Mouse (Mus musculus): Measurements from ENCODE around the gene Arhgap15. TPM values are rescaled to one million over a fixed set of nuclear protein-coding genes. Genes with fewer than 3 reads are reported as not detected.

The Arhgap15 gene
- polyA plus RNA-seq, 1 experiment from 2014 or later = 1.9 TPM

GRCm38 (mm10) chr2:43931687-43932086 lies 183.1 kb downstream of the Arhgap15 start:
- ATAC-seq (ENCODE audit: low FRiP score, low TSS enrichment) (no peak), DNase-seq (no peak)
- H3K9ac ChIP-seq (replicated peaks; ENCODE audit: low read length) = no peak overlapping the region
- no peaks in the 10 kb centered on the region for H3K36me3 ChIP-seq (ENCODE audit: control insufficient read depth, insufficient read depth, low read length)
- 96% methylated on average over 3 of the region's 3 CpGs for WGBS
- no peak overlapping the region for H3K27ac ChIP-seq (replicated peaks; ENCODE audit: low read depth, low read length)
- no peak overlapping the region for H3K4me2 ChIP-seq (ENCODE audit: low read length)
- no peaks in the 10 kb centered on the region for H3K27me3 ChIP-seq (ENCODE audit: control insufficient read depth, insufficient read depth, low read length)
- no peaks in the 10 kb centered on the region for H3K9me3 ChIP-seq (ENCODE audit: control insufficient read depth, low read length)
- H3K4me3 ChIP-seq (replicated peaks; ENCODE audit: low read depth, low read length) = no peak overlapping the region
- no peaks in the 10 kb centered on the region for H3K4me1 ChIP-seq (ENCODE audit: control insufficient read depth, insufficient read depth, low read length)

DNA sequence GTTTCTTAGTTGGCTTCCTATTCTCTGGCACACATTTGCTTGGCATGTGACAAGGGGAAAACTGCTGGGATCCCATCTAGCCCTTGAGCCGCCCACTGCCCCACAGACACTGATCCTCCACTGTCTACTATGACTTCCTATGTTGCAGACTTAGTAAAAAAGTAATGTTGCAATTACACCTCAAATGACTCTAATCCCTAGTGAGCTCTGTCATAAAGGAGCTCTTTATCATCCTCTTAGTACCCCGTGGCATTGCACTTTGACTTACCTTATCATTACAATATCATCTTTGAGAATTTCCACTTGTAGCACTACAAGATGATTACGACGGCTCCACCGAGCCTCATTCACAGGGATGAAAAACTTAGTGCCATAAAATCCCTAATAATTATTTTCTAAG lies 190.6 kb downstream of the Arhgap15 start:
- H3K27me3 ChIP-seq (ENCODE audit: control insufficient read depth, insufficient read depth, low read length) = no peaks in the 10 kb centered on the region
- no peaks in the 10 kb centered on the region for H3K36me3 ChIP-seq (ENCODE audit: control insufficient read depth, insufficient read depth, low read length)
- DNase-seq = no peak
- no peak overlapping the region for H3K27ac ChIP-seq (replicated peaks; ENCODE audit: low read depth, low read length)
- no peak for ATAC-seq (ENCODE audit: low FRiP score, low TSS enrichment)
- no peak overlapping the region for H3K4me3 ChIP-seq (replicated peaks; ENCODE audit: low read depth, low read length)
- H3K4me1 ChIP-seq (ENCODE audit: control insufficient read depth, insufficient read depth, low read length) = no peaks in the 10 kb centered on the region
- no peak overlapping the region for H3K4me2 ChIP-seq (ENCODE audit: low read length)
- no peak overlapping the region for H3K9ac ChIP-seq (replicated peaks; ENCODE audit: low read length)
- WGBS = 91% methylated on average over 5 of the region's 5 CpGs
- no peaks in the 10 kb centered on the region for H3K9me3 ChIP-seq (ENCODE audit: control insufficient read depth, low read length)

GRCm38 (mm10) chr2:43945679-43946078 lies 197.1 kb downstream of the Arhgap15 start:
- ATAC-seq (ENCODE audit: low FRiP score, low TSS enrichment) = no peak
- H3K27ac ChIP-seq (replicated peaks; ENCODE audit: low read depth, low read length) = no peak overlapping the region
- no peak overlapping the region for H3K9ac ChIP-seq (replicated peaks; ENCODE audit: low read length)
- H3K9me3 ChIP-seq (ENCODE audit: control insufficient read depth, low read length) = no peaks in the 10 kb centered on the region
- 96% methylated on average over 2 of the region's 2 CpGs for WGBS
- no peak overlapping the region for H3K4me3 ChIP-seq (replicated peaks; ENCODE audit: low read depth, low read length)
- no peaks in the 10 kb centered on the region for H3K36me3 ChIP-seq (ENCODE audit: control insufficient read depth, insufficient read depth, low read length)
- no peak overlapping the region for H3K4me2 ChIP-seq (ENCODE audit: low read length)
- H3K4me1 ChIP-seq (ENCODE audit: control insufficient read depth, insufficient read depth, low read length) = no peaks in the 10 kb centered on the region
- DNase-seq = no peak
- H3K27me3 ChIP-seq (ENCODE audit: control insufficient read depth, insufficient read depth, low read length) = no peaks in the 10 kb centered on the region

DNA sequence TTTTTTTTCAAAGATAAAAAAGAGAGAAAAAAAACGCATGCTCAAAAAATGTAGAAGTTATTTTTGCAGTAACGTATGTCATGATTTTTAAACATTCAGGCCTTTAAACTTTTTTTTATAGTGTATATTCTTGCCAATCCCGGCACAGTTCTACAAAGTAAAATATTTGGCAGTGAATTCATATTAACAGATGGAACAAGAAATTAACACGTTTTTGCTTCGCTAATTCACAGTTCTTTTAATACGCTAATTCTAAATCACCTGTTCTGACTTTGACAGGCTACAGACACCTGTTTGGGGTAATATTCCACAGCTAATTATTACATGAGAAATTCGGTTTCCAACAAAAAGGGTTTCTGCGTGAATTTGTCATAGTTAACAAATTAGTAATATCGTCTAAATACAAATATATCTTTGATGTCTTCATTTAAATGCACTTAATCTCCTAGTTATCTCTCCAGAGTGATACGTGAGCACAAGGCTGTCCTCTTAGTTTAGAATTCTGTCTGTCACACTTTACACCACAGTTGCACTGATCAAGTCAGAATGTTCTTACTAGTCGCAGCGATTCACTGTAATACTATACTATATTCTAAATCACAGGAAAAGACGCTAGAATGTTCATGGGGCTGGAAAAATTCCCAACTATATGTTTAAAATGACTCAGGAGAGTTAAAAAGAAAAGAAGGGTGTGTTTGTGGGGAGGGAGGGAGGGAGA lies 201.3 kb downstream of the Arhgap15 start:
- H3K4me2 ChIP-seq (ENCODE audit: low read length) = no peak overlapping the region
- no peak overlapping the region for H3K27ac ChIP-seq (replicated peaks; ENCODE audit: low read depth, low read length)
- H3K27me3 ChIP-seq (ENCODE audit: control insufficient read depth, insufficient read depth, low read length) = no peaks in the 10 kb centered on the region
- 92% methylated on average over 13 of the region's 13 CpGs for WGBS
- DNase-seq (no peak), ATAC-seq (ENCODE audit: low FRiP score, low TSS enrichment) (no peak)
- no peaks in the 10 kb centered on the region for H3K9me3 ChIP-seq (ENCODE audit: control insufficient read depth, low read length)
- H3K4me3 ChIP-seq (replicated peaks; ENCODE audit: low read depth, low read length) = no peak overlapping the region
- H3K4me1 ChIP-seq (ENCODE audit: control insufficient read depth, insufficient read depth, low read length) = no peaks in the 10 kb centered on the region
- no peak overlapping the region for H3K9ac ChIP-seq (replicated peaks; ENCODE audit: low read length)
- H3K36me3 ChIP-seq (ENCODE audit: control insufficient read depth, insufficient read depth, low read length) = no peaks in the 10 kb centered on the region

DNA sequence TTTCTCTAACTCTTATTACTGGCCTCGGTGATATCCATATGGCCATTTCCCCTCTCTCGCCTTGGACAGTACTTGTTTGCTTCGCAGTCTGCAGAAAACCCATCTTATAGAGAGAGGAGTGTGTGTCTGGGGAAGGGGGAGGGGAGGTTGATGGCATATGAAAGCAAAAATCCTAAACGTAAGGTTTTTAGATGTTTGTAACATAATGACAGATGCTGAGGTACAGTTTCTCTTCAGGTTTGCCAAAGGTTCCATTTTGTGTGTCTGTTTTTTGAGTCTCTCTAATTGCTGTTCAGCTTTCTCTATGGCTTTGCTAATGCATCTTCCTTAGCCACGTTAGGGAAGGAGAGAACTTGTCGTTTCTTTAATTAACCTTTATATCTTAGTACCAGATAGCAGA lies 202.1 kb downstream of the Arhgap15 start:
- no peak overlapping the region for H3K9ac ChIP-seq (replicated peaks; ENCODE audit: low read length)
- H3K4me2 ChIP-seq (ENCODE audit: low read length) = no peak overlapping the region
- H3K36me3 ChIP-seq (ENCODE audit: control insufficient read depth, insufficient read depth, low read length) = no peaks in the 10 kb centered on the region
- H3K4me3 ChIP-seq (replicated peaks; ENCODE audit: low read depth, low read length) = no peak overlapping the region
- no peaks in the 10 kb centered on the region for H3K27me3 ChIP-seq (ENCODE audit: control insufficient read depth, insufficient read depth, low read length)
- WGBS = 83% methylated on average over 6 of the region's 6 CpGs
- H3K27ac ChIP-seq (replicated peaks; ENCODE audit: low read depth, low read length) = no peak overlapping the region
- DNase-seq = no peak
- ATAC-seq (ENCODE audit: low FRiP score, low TSS enrichment) = no peak
- no peaks in the 10 kb centered on the region for H3K4me1 ChIP-seq (ENCODE audit: control insufficient read depth, insufficient read depth, low read length)
- H3K9me3 ChIP-seq (ENCODE audit: control insufficient read depth, low read length) = no peaks in the 10 kb centered on the region

DNA sequence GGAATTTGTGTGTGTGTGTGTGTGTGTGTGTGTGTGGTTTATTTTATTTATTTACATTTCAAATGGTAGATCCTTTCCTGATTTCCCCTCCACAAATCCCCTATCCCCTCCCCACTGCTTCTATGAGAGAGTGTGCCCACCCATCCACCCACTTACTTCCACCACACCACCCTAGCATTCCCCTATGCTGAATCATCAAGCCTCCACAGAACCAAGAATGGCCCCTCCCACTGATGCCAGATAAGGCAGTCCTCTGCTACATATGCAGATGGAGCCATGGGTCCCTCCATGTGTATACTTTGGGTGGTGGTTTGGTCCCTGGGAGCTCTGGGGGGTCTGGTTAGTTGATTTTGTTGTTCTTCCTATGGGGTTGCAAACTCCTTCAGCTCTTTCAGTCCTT lies 210.6 kb downstream of the Arhgap15 start:
- H3K27ac ChIP-seq (replicated peaks; ENCODE audit: low read depth, low read length) = no peak overlapping the region
- H3K4me3 ChIP-seq (replicated peaks; ENCODE audit: low read depth, low read length) = no peak overlapping the region
- no peaks in the 10 kb centered on the region for H3K4me1 ChIP-seq (ENCODE audit: control insufficient read depth, insufficient read depth, low read length)
- no peak for DNase-seq
- H3K27me3 ChIP-seq (ENCODE audit: control insufficient read depth, insufficient read depth, low read length) = no peaks in the 10 kb centered on the region
- no peak for ATAC-seq (ENCODE audit: low FRiP score, low TSS enrichment)
- H3K9ac ChIP-seq (replicated peaks; ENCODE audit: low read length) = no peak overlapping the region
- H3K9me3 ChIP-seq (ENCODE audit: control insufficient read depth, low read length) = no peaks in the 10 kb centered on the region
- H3K36me3 ChIP-seq (ENCODE audit: control insufficient read depth, insufficient read depth, low read length) = no peaks in the 10 kb centered on the region
- no peak overlapping the region for H3K4me2 ChIP-seq (ENCODE audit: low read length)

- WGBS = 83% methylated on average over 5 of the region's 5 CpGs
- H3K4me3 ChIP-seq (replicated peaks; ENCODE audit: low read depth, low read length) = no peak overlapping the region
- no peak overlapping the region for H3K4me2 ChIP-seq (ENCODE audit: low read length)
Measured at GRCm38 (mm10) chr2:43962466-43962865, 213.8 kb downstream of the Arhgap15 start.

GRCm38 (mm10) chr2:43968581-43968980 lies 220.0 kb downstream of the Arhgap15 start:
- Histone ChIP-seq H3K27ac (replicated peaks; ENCODE audit: low read depth, low read length) (no peak overlapping the region), H3K36me3 (ENCODE audit: control insufficient read depth, insufficient read depth, low read length) (no peaks in the 10 kb centered on the region), H3K4me2 (ENCODE audit: low read length) (no peak overlapping the region), H3K9ac (replicated peaks; ENCODE audit: low read length) (no peak overlapping the region), H3K4me3 (replicated peaks; ENCODE audit: low read depth, low read length) (no peak overlapping the region), H3K9me3 (ENCODE audit: control insufficient read depth, low read length) (no peaks in the 10 kb centered on the region), H3K4me1 (ENCODE audit: control insufficient read depth, insufficient read depth, low read length) (no peaks in the 10 kb centered on the region), H3K27me3 (ENCODE audit: control insufficient read depth, insufficient read depth, low read length) (no peaks in the 10 kb centered on the region)
- ATAC-seq (ENCODE audit: low FRiP score, low TSS enrichment) = no peak
- DNase-seq = no peak
- WGBS = 57% methylated on average over 4 of the region's 4 CpGs

More at GRCm38 (mm10) chr2:43962466-43962865, 213.8 kb downstream of the Arhgap15 start:
- Histone ChIP-seq H3K36me3 (ENCODE audit: control insufficient read depth, insufficient read depth, low read length) (no peaks in the 10 kb centered on the region), H3K27me3 (ENCODE audit: control insufficient read depth, insufficient read depth, low read length) (no peaks in the 10 kb centered on the region), H3K9me3 (ENCODE audit: control insufficient read depth, low read length) (no peaks in the 10 kb centered on the region), H3K4me1 (ENCODE audit: control insufficient read depth, insufficient read depth, low read length) (no peaks in the 10 kb centered on the region), H3K9ac (replicated peaks; ENCODE audit: low read length) (no peak overlapping the region), H3K27ac (replicated peaks; ENCODE audit: low read depth, low read length) (no peak overlapping the region)
- DNase-seq (no peak), ATAC-seq (ENCODE audit: low FRiP score, low TSS enrichment) (no peak)

DNA sequence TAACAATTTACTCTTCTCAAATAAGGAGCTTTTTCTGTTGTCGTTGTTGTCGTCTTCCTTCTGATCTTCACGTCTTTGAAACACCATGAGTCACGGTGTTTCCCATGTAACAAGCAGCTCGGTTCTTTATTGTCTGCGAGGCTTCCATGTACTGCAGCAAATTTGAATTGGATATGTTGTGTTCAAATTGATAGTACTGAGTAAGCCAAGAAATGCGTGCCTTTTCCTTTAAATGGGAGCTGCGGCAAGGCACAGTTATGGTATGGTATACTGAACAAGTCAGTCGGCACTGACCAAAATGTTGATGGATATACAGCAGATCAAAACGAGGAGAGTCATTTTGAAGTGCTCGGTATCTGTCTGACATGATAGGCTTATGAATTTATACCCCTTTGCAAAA lies 229.1 kb downstream of the Arhgap15 start:
- ATAC-seq (ENCODE audit: low FRiP score, low TSS enrichment) = no peak
- Histone ChIP-seq H3K4me2 (ENCODE audit: low read length) (no peak overlapping the region), H3K27ac (replicated peaks; ENCODE audit: low read depth, low read length) (no peak overlapping the region), H3K36me3 (ENCODE audit: control insufficient read depth, insufficient read depth, low read length) (no peaks in the 10 kb centered on the region), H3K27me3 (ENCODE audit: control insufficient read depth, insufficient read depth, low read length) (no peaks in the 10 kb centered on the region), H3K9me3 (ENCODE audit: control insufficient read depth, low read length) (no peaks in the 10 kb centered on the region), H3K4me3 (replicated peaks; ENCODE audit: low read depth, low read length) (no peak overlapping the region), H3K9ac (replicated peaks; ENCODE audit: low read length) (no peak overlapping the region), H3K4me1 (ENCODE audit: control insufficient read depth, insufficient read depth, low read length) (no peaks in the 10 kb centered on the region)
- peak; percentile 31 for DNase-seq
- WGBS = 69% methylated on average over 11 of the region's 11 CpGs

Data from midbrain, embryonic 14.5 days (tissue).